Mouse (Mus musculus) MEL (cell line): ENCODE data around the gene Usp49. TPM values are rescaled to one million over a fixed set of nuclear protein-coding genes. Genes with fewer than 3 reads are reported as not detected.

Experiments used
- DNase-seq: peaks from one replicate; pipeline ENCODE4 v3.0.0; 2011; ENCODE audit warnings: low read depth, low spot score
- H3K27ac ChIP-seq: 2 replicates; pipeline ENCODE4 v1.5.1; 2012; ENCODE audit warnings: low read depth, mild to moderate bottlenecking, control low read depth, low read length, moderate library complexity; ENCODE audit not compliant: control insufficient read depth
- H3K27me3 ChIP-seq, 2 experiments: fragments of 150-350 bp in 1 of 2; sonication (generic) in 1 of 2; 2 replicates each; pipeline ENCODE4 v1.6.1; 2012; ENCODE audit warnings: low read length in 2 of 2, mild to moderate bottlenecking in 2 of 2, improper control_type of control experiment in 1 of 2, moderate library complexity in 1 of 2; ENCODE audit not compliant: insufficient read depth in 2 of 2, control insufficient read depth in 1 of 2
- H3K36me3 ChIP-seq, 2 experiments: 2 replicates each; pipeline ENCODE4 v1.6.1; 2012 to 2014; ENCODE audit warnings: low read length in 2 of 2, improper control_type of control experiment in 1 of 2, inconsistent platforms in 1 of 2, mild to moderate bottlenecking in 1 of 2; ENCODE audit not compliant: insufficient read depth in 2 of 2, control insufficient read depth in 1 of 2
- H3K4me1 ChIP-seq, 2 experiments: fragments of 150-350 bp in 1 of 2; sonication (generic) in 1 of 2; 2 replicates each; pipeline ENCODE4 v1.6.1; 2012; ENCODE audit warnings: low read length in 2 of 2, improper control_type of control experiment in 1 of 2, mild to moderate bottlenecking in 1 of 2; ENCODE audit not compliant: insufficient read depth in 2 of 2, control insufficient read depth in 1 of 2
- H3K4me3 ChIP-seq, 2 experiments: fragments of 150-350 bp in 1 of 2; sonication (generic) in 1 of 2; 2 replicates each; pipeline ENCODE4 v1.5.1; 2012; ENCODE audit warnings: low read depth in 2 of 2, low read length in 2 of 2, mild to moderate bottlenecking in 2 of 2, moderate library complexity in 2 of 2, control low read depth in 1 of 2, improper control_type of control experiment in 1 of 2; ENCODE audit not compliant: control insufficient read depth in 1 of 2, insufficient read depth in 1 of 2
- H3K79me2 ChIP-seq: 2 replicates; pipeline ENCODE4 v1.6.1; 2012; ENCODE audit warnings: mild to moderate bottlenecking, low read length, moderate library complexity; ENCODE audit not compliant: control insufficient read depth, poor library complexity, insufficient read depth
- H3K9ac ChIP-seq: 2 replicates; pipeline ENCODE4 v1.6.1; 2012; ENCODE audit warnings: low read depth, mild to moderate bottlenecking, control low read depth, low read length, moderate library complexity; ENCODE audit not compliant: control insufficient read depth, poor library complexity, severe bottlenecking
- H3K9me3 ChIP-seq: fragments of 150-350 bp; sonication (generic); replicated peaks from 2 replicates; pipeline ENCODE4 v1.6.1; 2012; ENCODE audit warnings: mild to moderate bottlenecking, low read length, improper control_type of control experiment, moderate library complexity; ENCODE audit not compliant: insufficient read depth
- BHLHE40 ChIP-seq: IDR thresholded peaks from 2 replicates; pipeline ENCODE4 v1.6.1; 2012; ENCODE audit warnings: low read depth, mild to moderate bottlenecking, inconsistent platforms, low read length, improper control_type of control experiment, borderline replicate concordance
- CHD1 ChIP-seq: IDR thresholded peaks from 2 replicates; pipeline ENCODE4 v1.6.1; 2012; ENCODE audit warnings: low read depth, mild to moderate bottlenecking, inconsistent platforms, low read length, improper control_type of control experiment
- CHD2 ChIP-seq: IDR thresholded peaks from 2 replicates; pipeline ENCODE4 v1.6.1; 2011; ENCODE audit warnings: low read length, improper control_type of control experiment
- CTCF ChIP-seq, 3 experiments: IDR thresholded peaks in 2 of 3; conservative IDR thresholded peaks in 1 of 3; 2 replicates each; pipeline ENCODE4 v1.5.1; 2011 to 2012; ENCODE audit warnings: low read length in 3 of 3, low read depth in 2 of 3, mild to moderate bottlenecking in 2 of 3, improper control_type of control experiment in 1 of 3, inconsistent platforms in 1 of 3, mixed read lengths in 1 of 3, moderate library complexity in 1 of 3; ENCODE audit not compliant: control insufficient read depth in 1 of 3, insufficient read depth in 1 of 3, poor library complexity in 1 of 3, severe bottlenecking in 1 of 3
- ELF1 ChIP-seq: IDR thresholded peaks from 2 replicates; pipeline ENCODE4 v1.6.1; 2014; ENCODE audit warnings: low read depth, mild to moderate bottlenecking, inconsistent platforms, low read length, improper control_type of control experiment, moderate library complexity
- GABPA ChIP-seq: IDR thresholded peaks from 2 replicates; pipeline ENCODE4 v1.6.1; 2012; ENCODE audit warnings: low read depth, mild to moderate bottlenecking, inconsistent platforms, low read length, improper control_type of control experiment, moderate library complexity
- GATA1 ChIP-seq: IDR thresholded peaks from 2 replicates; pipeline ENCODE4 v1.6.1; 2011; ENCODE audit warnings: low read depth, low read length, improper control_type of control experiment
- JUND ChIP-seq: IDR thresholded peaks from 2 replicates; pipeline ENCODE4 v1.6.1; 2011; ENCODE audit warnings: low read depth, mild to moderate bottlenecking, improper control_type of control experiment, low read length
- KAT2A ChIP-seq: conservative IDR thresholded peaks from 2 replicates; pipeline ENCODE4 v1.6.1; 2012; ENCODE audit warnings: low read depth, low read length, improper control_type of control experiment, inconsistent platforms
- MAFK ChIP-seq: IDR thresholded peaks from 2 replicates; pipeline ENCODE4 v1.6.1; 2011; ENCODE audit warnings: low read depth, mild to moderate bottlenecking, low read length, improper control_type of control experiment, borderline replicate concordance
- MAX ChIP-seq: IDR thresholded peaks from 2 replicates; pipeline ENCODE4 v1.6.1; 2011; ENCODE audit warnings: low read length, improper control_type of control experiment
- MAZ ChIP-seq: IDR thresholded peaks from 2 replicates; pipeline ENCODE4 v1.6.1; 2012; ENCODE audit warnings: low read depth, mild to moderate bottlenecking, inconsistent platforms, low read length, improper control_type of control experiment
- MEF2A ChIP-seq: IDR thresholded peaks from 2 replicates; pipeline ENCODE4 v1.6.1; 2014; ENCODE audit warnings: low read depth, mild to moderate bottlenecking, inconsistent platforms, low read length, improper control_type of control experiment; ENCODE audit not compliant: poor library complexity, insufficient replicate concordance, severe bottlenecking; ENCODE audit errors: extremely low read depth
- MXI1 ChIP-seq: IDR thresholded peaks from 2 replicates; pipeline ENCODE4 v1.6.1; 2011; ENCODE audit warnings: mild to moderate bottlenecking, low read depth, low read length, improper control_type of control experiment
- MYB ChIP-seq: IDR thresholded peaks from 2 replicates; pipeline ENCODE4 v1.6.1; 2011; ENCODE audit warnings: mild to moderate bottlenecking, low read depth, low read length, improper control_type of control experiment
- MYC ChIP-seq: IDR thresholded peaks from 2 replicates; pipeline ENCODE4 v1.6.1; 2011; ENCODE audit warnings: low read depth, mild to moderate bottlenecking, low read length, improper control_type of control experiment, moderate library complexity
- NELFE ChIP-seq: IDR thresholded peaks from 2 replicates; pipeline ENCODE4 v1.6.1; 2011; ENCODE audit warnings: low read depth, low read length, improper control_type of control experiment
- NRF1 ChIP-seq: IDR thresholded peaks from 2 replicates; pipeline ENCODE4 v1.6.1; 2014; ENCODE audit warnings: low read depth, mild to moderate bottlenecking, inconsistent platforms, low read length, improper control_type of control experiment, moderate library complexity; ENCODE audit not compliant: poor library complexity, insufficient read depth, severe bottlenecking
- POLR2A ChIP-seq, 2 experiments: IDR thresholded peaks; 2 replicates each; pipeline ENCODE4 v1.6.1; 2011 to 2012; ENCODE audit warnings: low read length in 2 of 2, mild to moderate bottlenecking in 2 of 2, control low read depth in 1 of 2, improper control_type of control experiment in 1 of 2, low read depth in 1 of 2, moderate library complexity in 1 of 2; ENCODE audit not compliant: control insufficient read depth in 1 of 2, insufficient read depth in 1 of 2, poor library complexity in 1 of 2
- POLR2AphosphoS2 ChIP-seq: IDR thresholded peaks from 2 replicates; pipeline ENCODE4 v1.6.1; 2011; ENCODE audit warnings: low read length, improper control_type of control experiment
- POLR2AphosphoS5 ChIP-seq: IDR thresholded peaks from 2 replicates; pipeline ENCODE4 v1.6.1; 2012; ENCODE audit warnings: low read depth, borderline replicate concordance, mild to moderate bottlenecking, inconsistent platforms, low read length, moderate library complexity, mixed read lengths
- RAD21 ChIP-seq: IDR thresholded peaks from 2 replicates; pipeline ENCODE4 v1.6.1; 2011; ENCODE audit warnings: mild to moderate bottlenecking, low read depth, low read length, improper control_type of control experiment
- RCOR1 ChIP-seq: IDR thresholded peaks from 2 replicates; pipeline ENCODE4 v1.6.1; 2012; ENCODE audit warnings: low read depth, mild to moderate bottlenecking, inconsistent platforms, low read length, improper control_type of control experiment
- SIN3A ChIP-seq: IDR thresholded peaks from 2 replicates; pipeline ENCODE4 v1.6.1; 2012; ENCODE audit warnings: low read length, improper control_type of control experiment, inconsistent platforms
- SMC3 ChIP-seq: IDR thresholded peaks from 2 replicates; pipeline ENCODE4 v1.6.1; 2011; ENCODE audit warnings: low read depth, low read length, improper control_type of control experiment
- TAL1 ChIP-seq: IDR thresholded peaks from 2 replicates; pipeline ENCODE4 v1.6.1; 2012; ENCODE audit warnings: mild to moderate bottlenecking, inconsistent platforms, low read length, moderate library complexity, mixed read lengths
- TBP ChIP-seq: IDR thresholded peaks from 2 replicates; pipeline ENCODE4 v1.8.0; 2011; ENCODE audit warnings: low read depth, low read length, improper control_type of control experiment
- TCF12 ChIP-seq: IDR thresholded peaks from 2 replicates; pipeline ENCODE4 v1.6.1; 2014; ENCODE audit warnings: low read depth, mild to moderate bottlenecking, inconsistent platforms, low read length, improper control_type of control experiment, moderate library complexity
- UBTF ChIP-seq: IDR thresholded peaks from 2 replicates; pipeline ENCODE4 v1.6.1; 2012; ENCODE audit warnings: low read depth, mild to moderate bottlenecking, inconsistent platforms, low read length, improper control_type of control experiment, moderate library complexity, borderline replicate concordance; ENCODE audit not compliant: insufficient read depth
- USF1 ChIP-seq: IDR thresholded peaks from 2 replicates; pipeline ENCODE4 v1.6.1; 2014; ENCODE audit warnings: low read depth, mild to moderate bottlenecking, inconsistent platforms, low read length, improper control_type of control experiment, moderate library complexity
- USF2 ChIP-seq, 2 experiments: IDR thresholded peaks; 2 replicates each; pipeline ENCODE4 v1.6.1; 2011 to 2012; ENCODE audit warnings: improper control_type of control experiment in 2 of 2, low read length in 2 of 2, borderline replicate concordance in 1 of 2, inconsistent platforms in 1 of 2, low read depth in 1 of 2, mild to moderate bottlenecking in 1 of 2; ENCODE audit not compliant: insufficient read depth in 1 of 2
- ZC3H11A ChIP-seq: IDR thresholded peaks from 2 replicates; pipeline ENCODE4 v1.6.1; 2012; ENCODE audit warnings: low read depth, mild to moderate bottlenecking, inconsistent platforms, low read length, improper control_type of control experiment
- ZKSCAN1 ChIP-seq: IDR thresholded peaks from 2 replicates; pipeline ENCODE4 v1.6.1; 2012; ENCODE audit warnings: low read depth, mild to moderate bottlenecking, inconsistent platforms, low read length, improper control_type of control experiment, moderate library complexity
- ZMIZ1 ChIP-seq: IDR thresholded peaks from 2 replicates; pipeline ENCODE4 v1.6.1; 2012; ENCODE audit warnings: low read depth, mild to moderate bottlenecking, inconsistent platforms, low read length, improper control_type of control experiment, moderate library complexity
- ZNF384 ChIP-seq: IDR thresholded peaks from 2 replicates; pipeline ENCODE4 v1.6.1; 2012; ENCODE audit warnings: low read depth, mild to moderate bottlenecking, inconsistent platforms, low read length, improper control_type of control experiment
- polyA plus RNA-seq, 2 experiments: library from polyadenylated mRNA; stranded (reverse) in 1 of 2; unstranded in 1 of 2; fragments of >175 nt in 1 of 2; fragments of >200 nt in 1 of 2; gene quantifications; 2 replicates each; pipeline versions ENCODE4 v1.2.1 to v1.2.4; 2012; ENCODE audit warnings: low replicate concordance in 2 of 2, low read depth in 1 of 2; ENCODE audit not compliant: insufficient read length in 2 of 2, insufficient read depth in 1 of 2, missing spikeins in 1 of 2
- total RNA-seq: library from RNA; depleted of rRNA; stranded (reverse); fragments of 300-350 nt; gene quantifications from 2 replicates; pipeline ENCODE4 v1.2.3, GENCODE M21; 2012

Usp49 gene
- total and polyA plus RNA-seq, 3 experiments: 5.2 to 16.1 TPM; not detected in 1

DNA sequence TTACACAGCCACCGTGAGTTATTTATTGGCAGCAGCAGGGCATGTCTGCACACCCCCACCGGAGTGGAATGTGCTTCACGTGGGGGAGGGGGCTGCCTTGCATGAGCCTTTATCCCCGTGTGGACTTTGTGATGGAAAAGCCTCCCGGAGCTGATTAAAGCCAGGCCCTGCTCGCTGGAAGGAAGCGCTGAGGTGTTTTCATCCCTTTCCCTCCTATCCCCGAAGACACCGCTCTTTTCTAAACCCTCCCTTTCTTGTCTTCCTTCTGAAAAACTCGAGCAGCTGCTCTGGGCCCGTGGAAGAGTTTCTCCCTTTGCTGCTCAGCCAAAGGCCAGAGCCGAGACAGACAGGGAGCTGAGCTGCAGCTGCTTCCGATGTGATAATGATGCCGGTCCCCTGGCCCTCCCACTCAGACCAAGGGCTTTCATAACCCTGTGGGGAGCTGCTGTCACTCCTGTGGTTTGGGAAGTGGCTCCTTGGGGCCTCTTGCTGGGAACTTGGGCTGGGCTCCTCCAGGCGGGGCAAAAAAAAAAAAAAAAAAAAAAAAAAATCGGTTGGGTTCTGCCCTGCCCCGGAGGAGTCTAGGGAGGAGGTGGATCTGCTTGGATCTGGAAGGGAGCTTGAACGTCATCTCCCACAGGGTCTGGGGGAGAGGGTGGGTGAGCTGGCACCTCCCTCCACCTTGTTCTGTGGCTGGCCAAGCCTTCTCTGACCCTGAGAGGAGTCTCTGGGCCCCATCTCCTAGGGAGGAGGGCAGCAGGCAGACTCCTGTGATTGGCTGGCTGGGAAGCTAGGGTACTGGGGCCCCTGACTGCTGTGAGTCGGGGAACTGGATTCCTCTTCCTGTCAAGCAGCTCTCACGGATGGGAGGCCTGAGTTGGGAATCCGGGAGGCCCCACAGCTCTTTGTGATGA lies 35.0 kb upstream of the Usp49 start:
- Histone ChIP-seq H3K27me3 (no peaks in the 10 kb centered on the region), H3K36me3 (peaks cover 0 to 63% of the 10 kb centered on the region in 2 experiments; a peak in 2 of 4 replicates), H3K9me3 (no peaks in the 10 kb centered on the region), H3K4me1 (peaks cover 24 to 73% of the 10 kb centered on the region in 2 experiments), H3K9ac (peak overlapping the region; percentile 92), H3K79me2 (peaks cover 28% of the 10 kb centered on the region), H3K27ac (peak overlapping the region; percentile 98), H3K4me3 (peak overlapping the region; percentile 86 to 96)
- peak; percentile 94 for DNase-seq
- TF ChIP-seq RAD21 (no peak), POLR2AphosphoS5 (no peak), POLR2AphosphoS2 (no peak; the same call in 1 of the 2 replicates), TCF12 (peak; percentile 89), KAT2A (0 out of 2 replicates have a peak, but pooled peaks have one; percentile 12), JUND (no peak), MYC (no peak; the same call in 1 of the 2 replicates), ZC3H11A (no peak), MAX (peak; percentile 22; the same call in 1 of the 2 replicates), UBTF (no peak), USF1 (no peak), CTCF (IDR thresholded peaks at IDR 0.05 in 2 of 3, conservative IDR thresholded peaks at IDR 0.05 in 1 of 3; ENCODE audit: control insufficient read depth in 1 of 3, insufficient read depth in 1 of 3, low read depth in 2 of 3, low read length in 3 of 3, poor library complexity in 1 of 3, severe bottlenecking in 1 of 3) (no peak), ZKSCAN1 (no peak), ZNF384 (peak; percentile 99), ELF1 (peak; percentile 36; the same call in 1 of the 2 replicates), MXI1 (peak; percentile 69; the same call in 1 of the 2 replicates), NRF1 (no peak), USF2 (IDR thresholded peaks at IDR 0.05; ENCODE audit: borderline replicate concordance in 1 of 2, insufficient read depth in 1 of 2, low read depth in 1 of 2, low read length in 2 of 2) (no peak), ZMIZ1 (no peak), MAFK (no peak; the same call in 1 of the 2 replicates), SMC3 (no peak), TAL1 (peak; percentile 93), MAZ (peak; percentile 40), CHD2 (no peak), RCOR1 (peak; percentile 73), BHLHE40 (0 out of 2 replicates have a peak, but pooled peaks have one; percentile 21), GABPA (no peak), MYB (no peak), MEF2A (no peak), POLR2A (IDR thresholded peaks at IDR 0.05; ENCODE audit: control insufficient read depth in 1 of 2, insufficient read depth in 1 of 2, low read depth in 1 of 2, low read length in 2 of 2, poor library complexity in 1 of 2) (peak; percentile 24 to 50; a peak in 1 of 4 replicates), NELFE (peak; percentile 45; the same call in 1 of the 2 replicates), SIN3A (peak; percentile 94), GATA1 (peak; percentile 66), TBP (peak; percentile 64), CHD1 (no peak; the same call in 1 of the 2 replicates)
